Mouse (Mus musculus) midbrain, embryonic 11.5 days (tissue): ENCODE results near the gene Foxm1. TPM values are rescaled to one million over a fixed set of nuclear protein-coding genes. Genes with fewer than 3 reads are reported as not detected.
A peak's percentile ranks its signal among the peaks of the same experiment; 100 is the strongest.

Experiments used
- ATAC-seq: fragments of 200-750 bp; cut with Nextera tagmentation; 2 replicates; pipeline ENCODE4 v1.8.0; 2017; ENCODE audit warnings: moderate TSS enrichment, moderate library complexity; ENCODE audit not compliant: low FRiP score
- DNase-seq: peaks from one replicate; pipeline ENCODE4 v3.0.0; 2015; ENCODE audit warnings: low spot score; ENCODE audit errors: missing footprints
- H3K27ac ChIP-seq: fragments of 300-500 bp; sonication (generic); 2 replicates; pipeline ENCODE4 v1.5.1; 2014; ENCODE audit warnings: low read depth, low read length
- H3K27me3 ChIP-seq: fragments of 300-500 bp; sonication (generic); 2 replicates; pipeline ENCODE4 v1.6.1; 2014; ENCODE audit warnings: mild to moderate bottlenecking, low read length, moderate library complexity, mixed read lengths; ENCODE audit not compliant: control insufficient read depth, insufficient read depth
- H3K36me3 ChIP-seq: fragments of 300-500 bp; sonication (generic); 2 replicates; pipeline ENCODE4 v1.6.1; 2014; ENCODE audit warnings: mild to moderate bottlenecking, low read length, moderate library complexity, mixed read lengths; ENCODE audit not compliant: control insufficient read depth, insufficient read depth
- H3K4me1 ChIP-seq: fragments of 300-500 bp; sonication (generic); 2 replicates; pipeline ENCODE4 v1.6.1; 2014; ENCODE audit warnings: low read length; ENCODE audit not compliant: control insufficient read depth, insufficient read depth
- H3K4me2 ChIP-seq: fragments of 300-500 bp; sonication (generic); 2 replicates; pipeline ENCODE4 v1.6.1; 2014; ENCODE audit warnings: mild to moderate bottlenecking, moderate library complexity
- H3K4me3 ChIP-seq: fragments of 300-500 bp; sonication (generic); 2 replicates; pipeline ENCODE4 v1.5.1; 2014; ENCODE audit warnings: low read depth, low read length
- H3K9ac ChIP-seq: fragments of 300-500 bp; sonication (generic); 2 replicates; pipeline ENCODE4 v1.6.1; 2014; ENCODE audit warnings: low read length
- H3K9me3 ChIP-seq: fragments of 300-500 bp; sonication (generic); 2 replicates; pipeline ENCODE4 v1.6.1; 2016; ENCODE audit warnings: low read length; ENCODE audit not compliant: control insufficient read depth
- WGBS: fragments of 180-500 bp; shearing (Covaris S2); extraction: QIAGEN DNeasy Blood & Tissue Kit; methylation state at CpG from one replicate; pipeline ENCODE4 v1.1.7; 2014; 5-methylcytosine and 5-hydroxymethylcytosine counted together
- polyA plus RNA-seq: library from polyadenylated mRNA; unstranded; fragments of >200 nt; fragmentation: Nextera tagmentation; extraction: Ambion mirVana; gene quantifications from 2 replicates; pipeline ENCODE4 v1.2.1, GENCODE M21; 2014

Gene Foxm1
- polyA plus RNA-seq, 1 experiment from 2014 or later: 55.3 TPM

DNA sequence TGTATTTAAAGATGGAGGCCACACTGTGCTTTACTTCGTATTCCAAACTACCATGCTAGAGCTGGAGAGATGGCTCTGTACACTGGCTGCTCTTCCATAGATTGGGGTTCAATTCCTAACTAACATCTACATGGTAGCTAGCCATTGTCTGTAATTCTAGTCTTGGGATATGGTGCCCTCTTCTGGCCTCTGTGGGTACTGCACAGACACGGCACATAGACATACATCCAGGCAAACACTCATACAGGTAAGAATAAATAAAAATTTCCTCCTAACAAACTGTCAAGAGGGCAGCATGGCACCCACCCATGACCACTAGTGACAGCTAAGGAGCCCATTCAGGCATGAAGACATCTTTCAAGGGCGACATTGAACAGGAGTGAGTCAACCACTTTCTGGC lies 48.3 kb downstream of the Foxm1 start:
- Histone ChIP-seq H3K4me2 (no peak overlapping the region), H3K9ac (no peak overlapping the region), H3K27me3 (no peaks in the 10 kb centered on the region), H3K27ac (no peak overlapping the region), H3K4me1 (no peaks in the 10 kb centered on the region), H3K36me3 (peaks cover 25% of the 10 kb centered on the region), H3K4me3 (no peak overlapping the region), H3K9me3 (no peaks in the 10 kb centered on the region)
- WGBS: 14% methylated on average over 3 of the region's 3 CpGs
- DNase-seq (peak; percentile 98), ATAC-seq (peak; percentile 43; the same call in 1 of the 2 replicates)

DNA sequence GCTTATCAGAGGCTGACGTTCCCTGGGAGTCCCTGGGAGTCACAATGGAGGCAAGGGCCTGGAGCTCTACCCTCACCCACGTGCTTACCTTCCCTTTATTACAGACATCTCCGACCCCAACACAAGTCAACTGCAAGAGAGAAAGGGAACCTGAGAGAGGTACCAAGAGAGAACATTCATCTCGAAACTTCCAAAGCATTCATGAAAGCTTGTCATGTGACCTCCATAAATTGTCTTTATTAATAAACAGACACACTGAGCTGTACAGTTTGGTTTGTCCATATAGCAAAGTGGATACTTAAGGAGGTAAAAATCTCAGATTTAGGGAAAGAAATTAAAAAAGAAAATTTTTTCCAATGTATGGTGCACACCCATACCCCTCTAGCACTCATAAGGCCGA lies 53.4 kb downstream of the Foxm1 start:
- H3K9me3 ChIP-seq: no peaks in the 10 kb centered on the region

DNA sequence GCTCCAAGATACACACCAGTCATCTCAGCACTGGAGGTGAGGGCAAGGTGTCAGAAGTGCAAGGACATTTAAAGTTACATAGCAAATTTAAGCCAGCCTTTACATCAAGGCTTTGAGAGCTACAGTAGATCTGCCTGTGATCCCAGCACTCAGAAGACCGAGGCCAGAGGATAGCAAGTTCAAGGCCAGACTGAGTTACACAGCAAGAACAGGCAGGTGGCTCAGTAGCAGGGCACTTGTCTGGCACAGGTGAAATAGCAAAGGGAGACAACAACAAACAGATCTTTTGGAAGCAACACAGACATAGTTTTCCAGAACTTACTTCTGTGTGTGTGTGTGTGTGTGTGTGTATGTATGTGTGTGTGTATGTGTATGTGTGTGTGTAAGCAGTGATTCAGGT lies 55.3 kb downstream of the Foxm1 start:
- Histone ChIP-seq H3K9ac (no peak overlapping the region), H3K36me3 (peaks cover 2% of the 10 kb centered on the region; the same call in 1 of the 2 replicates), H3K27ac (no peak overlapping the region), H3K27me3 (no peaks in the 10 kb centered on the region), H3K9me3 (no peaks in the 10 kb centered on the region), H3K4me2 (no peak overlapping the region), H3K4me1 (no peaks in the 10 kb centered on the region), H3K4me3 (no peak overlapping the region)
- ATAC-seq (no peak), DNase-seq (peak; percentile 57)
- WGBS: 96% methylated on average over 1 of the region's 1 CpGs

More for the DNA sequence above, 53.4 kb downstream of the Foxm1 start:
- DNase-seq (no peak), ATAC-seq (no peak)
- H3K4me3 ChIP-seq: no peak overlapping the region
- H3K9ac ChIP-seq: no peak overlapping the region
- peaks cover 8% of the 10 kb centered on the region for H3K36me3 ChIP-seq
- H3K27ac ChIP-seq: no peak overlapping the region
- WGBS: 87% methylated on average over 5 of the region's 5 CpGs
- no peak overlapping the region for H3K4me2 ChIP-seq
- H3K4me1 ChIP-seq: no peaks in the 10 kb centered on the region
- no peaks in the 10 kb centered on the region for H3K27me3 ChIP-seq

DNA sequence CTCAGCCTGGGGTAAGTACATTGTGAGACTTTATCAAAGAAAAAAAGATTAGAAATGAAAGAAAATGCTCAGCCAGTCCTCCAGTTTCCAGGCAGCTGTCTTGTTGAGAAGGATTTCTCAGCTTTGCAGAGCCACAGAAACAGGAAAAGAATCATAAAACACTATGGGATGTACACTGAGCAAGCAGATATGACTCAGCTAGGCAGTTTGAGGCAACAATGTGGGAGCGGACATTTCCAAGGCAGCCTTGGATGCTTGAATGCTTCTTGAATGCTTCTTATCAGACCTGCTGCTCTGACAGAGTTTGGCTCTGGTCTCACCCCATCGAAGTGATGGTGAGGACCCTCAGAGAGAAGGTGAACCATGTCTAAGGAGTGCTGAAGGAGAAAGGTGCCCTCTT lies 58.3 kb downstream of the Foxm1 start:
- peaks cover 5% of the 10 kb centered on the region; the same call in 1 of the 2 replicates for H3K4me1 ChIP-seq
- ATAC-seq: no peak
- WGBS: 89% methylated on average over 2 of the region's 2 CpGs

DNA sequence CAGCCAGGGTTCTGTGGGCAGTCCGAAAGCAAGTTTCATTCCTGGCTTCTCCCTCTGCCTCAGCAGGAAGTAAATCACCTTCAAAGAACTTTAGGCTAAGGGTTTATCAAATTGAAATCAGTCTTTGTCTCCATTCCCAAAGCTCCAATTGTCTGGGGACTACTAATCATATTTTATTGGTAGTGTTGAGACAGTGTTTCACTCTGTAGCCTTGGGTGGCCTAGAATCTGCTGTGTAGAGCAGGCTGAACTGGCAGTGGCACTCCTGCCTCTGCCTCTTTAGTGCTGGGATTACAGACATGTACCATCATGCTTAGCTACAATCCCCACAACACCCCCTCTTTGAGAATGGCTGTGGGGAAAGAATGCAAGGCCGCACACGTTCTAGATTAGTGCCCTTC lies 58.7 kb downstream of the Foxm1 start:
- DNase-seq: peak; percentile 76
- Histone ChIP-seq H3K27ac (no peak overlapping the region), H3K4me3 (no peak overlapping the region), H3K27me3 (no peaks in the 10 kb centered on the region), H3K4me2 (no peak overlapping the region), H3K9me3 (no peaks in the 10 kb centered on the region), H3K36me3 (peaks cover 2% of the 10 kb centered on the region; the same call in 1 of the 2 replicates), H3K4me1 (peaks cover 5% of the 10 kb centered on the region; the same call in 1 of the 2 replicates), H3K9ac (no peak overlapping the region)
- WGBS: 95% methylated on average over 3 of the region's 3 CpGs
- ATAC-seq: no peak

More for the DNA sequence above, 58.3 kb downstream of the Foxm1 start:
- Histone ChIP-seq H3K36me3 (peaks cover 2% of the 10 kb centered on the region; the same call in 1 of the 2 replicates), H3K27me3 (no peaks in the 10 kb centered on the region), H3K9ac (no peak overlapping the region), H3K4me2 (no peak overlapping the region), H3K9me3 (no peaks in the 10 kb centered on the region), H3K27ac (no peak overlapping the region), H3K4me3 (no peak overlapping the region)
- no peak for DNase-seq

DNA sequence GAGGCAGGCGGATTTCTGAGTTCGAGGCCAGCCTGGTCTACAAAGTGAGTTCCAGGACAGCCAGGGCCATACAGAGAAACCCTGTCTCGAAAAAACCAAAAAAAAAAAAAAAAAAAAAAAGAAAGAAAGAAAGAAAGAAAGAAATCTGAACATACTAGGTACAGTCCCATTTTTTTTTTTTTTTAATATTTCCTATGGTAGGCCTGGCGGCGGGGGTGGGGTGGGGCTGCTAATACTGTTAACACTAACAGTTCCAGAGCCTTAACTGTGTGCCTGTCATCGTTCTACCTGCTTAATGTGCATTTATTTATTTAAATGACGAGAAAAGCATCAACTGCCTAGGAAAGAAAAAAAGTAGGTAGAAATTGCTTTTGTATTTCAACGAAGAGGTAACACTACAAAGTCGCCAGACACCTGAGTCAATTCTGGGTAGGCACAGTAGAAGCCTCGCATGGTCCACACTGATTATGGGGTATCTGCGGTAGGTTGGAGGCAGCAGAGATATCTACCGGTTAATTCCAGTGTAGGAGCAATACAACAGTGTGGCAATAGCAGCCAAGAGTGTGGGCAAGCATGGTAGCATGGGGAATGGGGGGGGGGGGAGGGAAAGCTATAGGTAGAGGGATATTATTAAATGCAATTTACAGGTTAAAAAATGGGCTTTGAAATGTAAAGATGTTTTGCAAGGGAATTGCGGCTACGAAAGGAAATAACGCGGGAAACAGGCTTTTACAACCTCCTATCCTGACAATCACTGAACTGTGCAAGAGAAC lies 60.9 kb downstream of the Foxm1 start:
- ATAC-seq (0 out of 2 replicates have a peak, but pooled peaks have one; percentile 28), DNase-seq (peak; percentile 89)
- peaks cover 5% of the 10 kb centered on the region; the same call in 1 of the 2 replicates for H3K4me1 ChIP-seq
- peak overlapping the region; percentile 82 for H3K9ac ChIP-seq
- peak overlapping the region; percentile 60 for H3K4me2 ChIP-seq
- H3K27me3 ChIP-seq: no peaks in the 10 kb centered on the region
- 48% methylated on average over 15 of the region's 16 CpGs for WGBS
- no peaks in the 10 kb centered on the region for H3K9me3 ChIP-seq
- peak overlapping the region; percentile 94; the same call in 1 of the 2 replicates for H3K27ac ChIP-seq
- peak overlapping the region; percentile 63 for H3K4me3 ChIP-seq
- peaks cover 5% of the 10 kb centered on the region; the same call in 1 of the 2 replicates for H3K36me3 ChIP-seq

DNA sequence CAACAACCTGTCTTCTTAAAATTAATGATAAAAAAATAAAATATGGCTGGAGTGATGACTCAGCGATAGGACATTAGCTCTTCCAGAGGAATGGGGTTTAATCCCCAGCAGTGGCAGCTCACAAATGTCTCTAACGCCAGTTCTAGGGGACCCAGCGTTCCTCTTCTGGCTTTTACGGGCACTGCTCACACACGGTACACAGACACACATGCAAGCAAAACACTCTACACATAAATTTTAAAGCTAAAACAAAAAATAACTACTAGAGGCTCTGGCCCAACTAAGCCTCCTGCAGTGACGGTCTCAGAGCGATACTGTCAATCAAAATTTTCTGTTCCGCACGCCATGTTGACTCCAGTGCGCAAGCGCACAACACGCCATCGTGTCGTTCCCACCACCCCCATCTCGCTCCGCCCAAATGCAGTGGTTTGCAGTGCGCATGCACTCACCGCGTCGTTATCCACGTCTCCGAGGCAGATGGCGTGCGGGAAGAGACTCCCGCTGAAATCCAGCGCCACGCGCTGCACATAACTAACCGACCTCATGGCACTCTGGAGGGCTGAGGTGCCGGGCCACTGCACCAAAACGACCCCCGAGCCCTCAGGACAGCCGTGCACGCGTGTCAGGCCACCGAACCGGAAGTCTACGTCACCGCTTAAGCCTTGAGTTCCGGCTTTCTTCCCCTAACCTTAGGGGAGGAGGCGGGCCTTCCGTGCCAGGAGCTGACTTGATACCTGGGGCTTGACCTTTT lies 61.7 kb downstream of the Foxm1 start, which contains the start of gene Itfg2:
Itfg2 (minus strand) TSS at position 663 of the 751 bp plus-strand sequence.
- Histone ChIP-seq H3K36me3 (peaks cover 9% of the 10 kb centered on the region; the same call in 1 of the 2 replicates), H3K9ac (peak within 1 kb of the TSS; percentile 82), H3K27me3 (no peaks in the 10 kb centered on the region), H3K4me2 (peak within 1 kb of the TSS; percentile 60), H3K9me3 (no peaks in the 10 kb centered on the region), H3K4me1 (peaks cover 5% of the 10 kb centered on the region; the same call in 1 of the 2 replicates), H3K4me3 (peak within 1 kb of the TSS; percentile 63), H3K27ac (peak within 1 kb of the TSS; percentile 94)
- DNase-seq: peak; percentile 99
- under 1% methylated on average over 42 of the region's 42 CpGs for WGBS
- ATAC-seq: peak; percentile 95

DNA sequence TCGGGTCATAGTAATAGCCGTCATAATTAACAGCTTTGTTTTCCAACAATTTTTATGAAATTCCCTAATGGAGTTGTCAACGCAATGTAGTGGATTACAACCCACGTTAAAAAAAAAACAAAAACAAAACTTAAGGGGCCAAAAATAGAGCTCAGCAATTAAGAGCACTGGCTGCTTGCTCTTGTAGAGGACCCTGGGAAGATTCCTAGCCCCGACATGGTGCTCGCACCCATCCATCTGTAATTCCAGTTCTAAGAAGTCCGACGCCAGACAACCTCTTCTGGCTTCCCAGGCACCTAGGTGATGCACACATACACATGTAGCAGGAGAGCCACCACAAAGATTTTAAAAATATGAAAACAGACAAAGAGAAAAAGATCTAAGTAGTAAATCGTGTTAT lies 62.3 kb downstream of the Foxm1 start:
- ATAC-seq: no peak

More for the DNA sequence above, 62.3 kb downstream of the Foxm1 start:
- no peak overlapping the region for H3K27ac ChIP-seq
- no peaks in the 10 kb centered on the region for H3K27me3 ChIP-seq
- no peak for DNase-seq
- H3K4me2 ChIP-seq: peak overlapping the region; percentile 60
- 22% methylated on average over 9 of the region's 9 CpGs for WGBS
- H3K4me3 ChIP-seq: peak overlapping the region; percentile 63
- H3K4me1 ChIP-seq: peaks cover 5% of the 10 kb centered on the region; the same call in 1 of the 2 replicates
- H3K9ac ChIP-seq: peak overlapping the region; percentile 82
- no peaks in the 10 kb centered on the region for H3K9me3 ChIP-seq
- peaks cover 12% of the 10 kb centered on the region for H3K36me3 ChIP-seq
